Mouse (Mus musculus) embryonic facial prominence, embryonic 15.5 days (tissue): ENCODE measurements around the gene Tubb4b. TPM values are rescaled to one million over a fixed set of nuclear protein-coding genes. Genes with fewer than 3 reads are reported as not detected.
A peak's percentile ranks its signal among the peaks of the same experiment; 100 is the strongest.

Experiments
- ATAC-seq: fragments of 200-750 bp; cut with Nextera tagmentation; 2 replicates; pipeline ENCODE4 v1.8.0; 2017; ENCODE audit warnings: low read depth, moderate TSS enrichment; ENCODE audit not compliant: insufficient number of reproducible peaks, low FRiP score, low TSS enrichment
- H3K27ac ChIP-seq: fragments of 300-500 bp; sonication (generic); replicated peaks from 2 replicates; pipeline ENCODE4 v1.5.1; 2015; ENCODE audit warnings: mild to moderate bottlenecking, inconsistent platforms
- H3K27me3 ChIP-seq: fragments of 300-500 bp; sonication (generic); 2 replicates; pipeline ENCODE4 v1.6.1; 2015; ENCODE audit warnings: inconsistent platforms
- H3K36me3 ChIP-seq: fragments of 300-500 bp; sonication (generic); 2 replicates; pipeline ENCODE4 v1.6.1; 2015; ENCODE audit warnings: mild to moderate bottlenecking, inconsistent platforms
- H3K4me1 ChIP-seq: fragments of 300-500 bp; sonication (generic); 2 replicates; pipeline ENCODE4 v1.6.1; 2015; ENCODE audit warnings: inconsistent platforms
- H3K4me2 ChIP-seq: fragments of 300-500 bp; sonication (generic); replicated peaks from 2 replicates; pipeline ENCODE4 v1.6.1; 2015; ENCODE audit warnings: mild to moderate bottlenecking, inconsistent platforms
- H3K4me3 ChIP-seq: fragments of 300-500 bp; sonication (generic); replicated peaks from 2 replicates; pipeline ENCODE4 v1.5.1; 2015; ENCODE audit warnings: mild to moderate bottlenecking, inconsistent platforms
- H3K9ac ChIP-seq: fragments of 300-500 bp; sonication (generic); 2 replicates; pipeline ENCODE4 v1.6.1; 2015; ENCODE audit warnings: inconsistent platforms
- H3K9me3 ChIP-seq: fragments of 300-500 bp; sonication (generic); replicated peaks from 2 replicates; pipeline ENCODE4 v1.6.1; 2016; ENCODE audit warnings: inconsistent platforms
- whole genome bisulfite sequencing: fragments of 180-500 bp; shearing (Covaris S2); methylation state at CpG from one replicate; pipeline ENCODE4 v1.1.7; 2015; 5-methylcytosine and 5-hydroxymethylcytosine counted together
- polyA plus RNA-seq: library from polyadenylated mRNA; unstranded; fragments of >200 nt; fragmentation: Nextera tagmentation; extraction: Ambion mirVana; gene quantifications from 2 replicates; pipeline ENCODE4 v1.2.1, GENCODE M21; 2015

The Tubb4b gene
- polyA plus RNA-seq, 1 experiment from 2014 or later: 660 TPM

DNA sequence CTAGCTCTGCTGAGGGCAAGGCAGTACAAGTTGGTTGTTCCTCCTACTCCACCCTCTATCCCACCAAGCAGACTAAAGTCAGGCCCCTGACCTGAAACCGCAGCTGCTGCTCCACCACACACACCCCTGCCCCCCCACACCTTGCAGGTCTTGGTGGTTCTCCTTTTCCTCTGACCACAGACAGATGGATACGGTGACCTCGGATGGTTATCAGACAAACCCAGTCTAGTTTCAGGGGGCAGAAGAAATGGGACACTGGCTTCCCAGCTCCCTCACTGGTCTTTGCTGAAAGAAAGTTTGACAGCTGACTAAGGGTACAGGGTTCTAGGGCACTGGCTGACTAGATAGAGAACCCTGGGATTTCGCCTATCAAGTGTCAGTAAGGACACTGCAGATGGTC lies 8.9 kb upstream of the Tubb4b start:
- Histone ChIP-seq H3K9ac (no peak overlapping the region), H3K36me3 (no peaks in the 10 kb centered on the region), H3K27ac (no peak overlapping the region), H3K4me2 (no peak overlapping the region), H3K4me3 (no peak overlapping the region), H3K9me3 (no peaks in the 10 kb centered on the region), H3K27me3 (peaks cover 11% of the 10 kb centered on the region; the same call in 1 of the 2 replicates), H3K4me1 (peaks cover 6% of the 10 kb centered on the region)
- no peak for ATAC-seq
- 72% methylated on average over 4 of the region's 4 CpGs for WGBS

- no peak overlapping the region for H3K4me3 ChIP-seq
- peaks cover 11% of the 10 kb centered on the region for H3K4me1 ChIP-seq
- no peak for ATAC-seq
- 43% methylated on average over 12 of the region's 12 CpGs for WGBS
- no peak overlapping the region for H3K27ac ChIP-seq
- no peaks in the 10 kb centered on the region for H3K9me3 ChIP-seq
- H3K36me3 ChIP-seq: no peaks in the 10 kb centered on the region
- peaks cover 11% of the 10 kb centered on the region; the same call in 1 of the 2 replicates for H3K27me3 ChIP-seq
- H3K9ac ChIP-seq: no peak overlapping the region
- H3K4me2 ChIP-seq: no peak overlapping the region
These were observed 6.5 kb upstream of the Tubb4b start for GRCm38 (mm10) chr2:25231038-25231437.

DNA sequence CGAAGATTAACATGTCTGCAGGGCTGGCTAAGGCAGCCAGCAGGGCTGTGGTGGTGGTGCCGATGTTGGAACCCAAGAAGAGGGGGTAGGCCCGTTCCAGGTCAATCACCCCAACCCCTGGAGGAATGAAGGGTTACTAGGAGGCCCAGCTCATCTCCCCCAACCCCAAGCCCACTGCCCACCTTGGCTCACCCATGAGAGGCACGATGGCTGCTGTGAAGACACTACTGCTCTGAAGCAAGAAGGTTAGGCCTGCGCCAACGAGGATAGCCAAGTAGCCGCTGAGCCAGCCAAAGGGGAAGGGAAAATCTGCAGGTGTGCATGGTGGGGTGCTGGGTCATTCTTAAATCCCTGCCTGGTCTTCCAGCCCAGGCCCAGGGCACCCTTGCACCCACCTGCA lies 6.1 kb upstream of the Tubb4b start:
- H3K4me2 ChIP-seq: no peak overlapping the region
- H3K4me3 ChIP-seq: no peak overlapping the region
- H3K36me3 ChIP-seq: no peaks in the 10 kb centered on the region
- H3K27me3 ChIP-seq: peaks cover 11% of the 10 kb centered on the region; the same call in 1 of the 2 replicates
- no peaks in the 10 kb centered on the region for H3K9me3 ChIP-seq
- H3K9ac ChIP-seq: no peak overlapping the region
- peaks cover 15% of the 10 kb centered on the region for H3K4me1 ChIP-seq
- H3K27ac ChIP-seq: no peak overlapping the region
- ATAC-seq: no peak
- 77% methylated on average over 7 of the region's 7 CpGs for WGBS

DNA sequence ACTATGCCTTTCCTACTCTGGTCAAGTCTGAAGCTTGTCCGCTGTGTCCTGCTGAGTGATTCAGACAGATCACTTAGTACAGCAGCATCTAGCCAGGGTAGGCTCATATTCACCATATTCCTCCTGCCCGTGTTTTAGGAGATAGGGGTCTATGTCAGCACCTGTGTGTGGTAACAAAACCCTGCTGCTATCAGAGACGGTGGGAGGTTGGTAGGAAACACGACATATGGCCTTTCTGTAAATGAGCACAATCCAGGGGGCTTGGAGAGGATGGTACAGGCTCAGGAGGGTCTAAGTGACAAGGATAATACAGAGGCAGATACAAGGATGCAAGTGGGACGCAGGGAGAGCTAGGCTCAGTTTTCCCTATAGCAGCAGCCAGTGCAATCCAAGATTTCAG lies 5.1 kb upstream of the Tubb4b start:
- H3K36me3 ChIP-seq: no peaks in the 10 kb centered on the region
- peaks cover 11% of the 10 kb centered on the region; the same call in 1 of the 2 replicates for H3K27me3 ChIP-seq
- 77% methylated on average over 5 of the region's 5 CpGs for WGBS
- H3K27ac ChIP-seq: no peak overlapping the region
- no peak for ATAC-seq
- H3K4me2 ChIP-seq: no peak overlapping the region
- H3K4me1 ChIP-seq: peaks cover 19% of the 10 kb centered on the region
- no peak overlapping the region for H3K9ac ChIP-seq
- H3K9me3 ChIP-seq: no peaks in the 10 kb centered on the region
- H3K4me3 ChIP-seq: no peak overlapping the region

DNA sequence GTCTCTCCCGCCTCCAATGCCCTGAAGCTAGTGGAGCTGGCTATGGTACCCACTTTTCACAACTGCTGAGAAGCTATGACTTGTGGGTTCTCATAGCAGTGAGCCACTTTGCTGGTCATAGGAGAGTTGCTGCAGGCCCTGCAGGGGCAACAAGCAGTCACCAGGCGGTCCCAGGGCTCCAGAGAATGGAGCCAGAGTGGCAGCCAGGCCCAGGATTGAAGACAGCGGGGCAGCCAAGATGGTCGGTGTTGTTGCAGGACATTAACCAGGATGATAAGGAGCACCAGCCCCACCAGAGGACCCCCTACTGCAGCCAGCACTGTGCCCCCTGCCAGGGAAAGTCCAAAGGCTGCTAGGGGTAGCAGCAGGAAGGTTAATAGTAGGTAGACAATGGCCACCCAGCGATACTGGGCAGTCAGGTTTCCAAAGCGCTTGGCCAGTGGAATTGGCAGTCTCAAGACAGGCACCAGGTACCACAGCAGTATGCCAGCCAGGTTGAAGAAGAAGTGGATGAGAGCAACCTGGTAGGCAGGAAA lies 4.6 kb upstream of the Tubb4b start:
- Histone ChIP-seq H3K9ac (no peak overlapping the region), H3K36me3 (no peaks in the 10 kb centered on the region), H3K9me3 (no peaks in the 10 kb centered on the region), H3K4me3 (no peak overlapping the region; the same call in 1 of the 2 replicates), H3K27ac (no peak overlapping the region; the same call in 1 of the 2 replicates), H3K4me2 (peak overlapping the region; percentile 46), H3K27me3 (peaks cover 11% of the 10 kb centered on the region; the same call in 1 of the 2 replicates), H3K4me1 (peaks cover 19% of the 10 kb centered on the region)
- WGBS: 70% methylated on average over 6 of the region's 6 CpGs
- ATAC-seq: no peak

- Histone ChIP-seq H3K4me2 (peak overlapping the region; percentile 46), H3K4me1 (peaks cover 22% of the 10 kb centered on the region), H3K9me3 (no peaks in the 10 kb centered on the region), H3K36me3 (no peaks in the 10 kb centered on the region), H3K27ac (peak overlapping the region; percentile 78), H3K4me3 (peak overlapping the region; percentile 29), H3K27me3 (peaks cover 8% of the 10 kb centered on the region; the same call in 1 of the 2 replicates), H3K9ac (0 out of 2 replicates have a peak overlapping the region, but pooled peaks have one; percentile 21)
- WGBS: 2% methylated on average over 7 of the region's 7 CpGs
- no peak for ATAC-seq
These were observed 4.0 kb upstream of the Tubb4b start for GRCm38 (mm10) chr2:25228431-25228889.

DNA sequence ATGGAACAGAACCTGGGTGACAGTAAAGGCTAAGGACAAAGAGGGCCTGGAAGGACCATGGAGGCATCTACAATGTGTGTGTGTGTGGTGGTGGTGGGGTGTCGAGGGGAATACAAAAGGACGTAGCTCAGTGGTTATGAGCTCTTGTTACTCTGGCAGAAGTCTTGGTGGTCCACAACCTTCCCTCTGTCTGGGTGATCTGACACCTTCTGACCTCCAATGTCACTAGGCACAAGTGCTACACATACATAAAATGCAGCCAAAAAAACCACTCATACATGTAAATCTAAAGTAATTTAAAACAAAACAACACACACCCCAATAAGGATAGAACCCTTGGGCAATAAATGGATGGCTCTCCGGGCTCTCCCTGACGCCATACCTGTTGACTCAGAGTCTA lies 2.9 kb upstream of the Tubb4b start:
- Histone ChIP-seq H3K4me2 (no peak overlapping the region), H3K27ac (no peak overlapping the region), H3K27me3 (peaks cover 8% of the 10 kb centered on the region; the same call in 1 of the 2 replicates), H3K9me3 (no peaks in the 10 kb centered on the region), H3K4me1 (peaks cover 27% of the 10 kb centered on the region), H3K36me3 (no peaks in the 10 kb centered on the region), H3K9ac (no peak overlapping the region), H3K4me3 (no peak overlapping the region)
- over 99% methylated on average over 4 of the region's 4 CpGs for WGBS
- no peak for ATAC-seq

DNA sequence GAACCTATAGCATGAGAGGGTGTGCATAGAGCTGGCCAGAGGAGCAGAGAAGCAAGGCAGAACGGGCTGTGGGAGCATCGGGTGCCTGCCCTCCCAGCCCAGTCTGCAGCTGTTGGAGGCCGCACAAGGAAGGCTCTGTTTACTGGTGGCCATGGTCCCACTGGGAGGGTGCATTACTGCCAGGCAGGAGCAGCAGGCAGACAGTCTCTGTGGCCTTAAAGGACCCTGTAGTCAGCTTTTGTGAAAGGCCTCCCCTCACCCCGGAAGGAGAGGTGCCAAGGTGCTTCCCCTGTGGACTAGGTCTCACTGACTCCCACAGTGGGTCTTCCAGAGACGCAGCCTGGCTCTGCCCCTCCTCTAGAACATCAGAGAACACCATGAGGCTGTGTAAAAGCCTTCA lies 2.4 kb upstream of the Tubb4b start:
- Histone ChIP-seq H3K27ac (no peak overlapping the region), H3K4me1 (peaks cover 27% of the 10 kb centered on the region), H3K4me3 (no peak overlapping the region), H3K36me3 (0 out of 2 replicates have a peak, but pooled peaks cover 1% of the 10 kb centered on the region), H3K9me3 (no peaks in the 10 kb centered on the region), H3K9ac (no peak overlapping the region), H3K4me2 (no peak overlapping the region), H3K27me3 (peaks cover 8% of the 10 kb centered on the region; the same call in 1 of the 2 replicates)
- no peak for ATAC-seq
- WGBS: 78% methylated on average over 5 of the region's 5 CpGs

- peak overlapping the region; percentile 96; the same call in 1 of the 2 replicates for H3K4me3 ChIP-seq
- 0 out of 2 replicates have a peak, but pooled peaks cover 5% of the 10 kb centered on the region for H3K27me3 ChIP-seq
- peaks cover 27% of the 10 kb centered on the region for H3K4me1 ChIP-seq
- H3K9me3 ChIP-seq: no peaks in the 10 kb centered on the region
- no peak overlapping the region for H3K9ac ChIP-seq
- peak overlapping the region; percentile 47 for H3K4me2 ChIP-seq
- H3K27ac ChIP-seq: peak overlapping the region; percentile 97
- ATAC-seq: no peak
- WGBS: 73% methylated on average over 8 of the region's 8 CpGs
- H3K36me3 ChIP-seq: 0 out of 2 replicates have a peak, but pooled peaks cover 8% of the 10 kb centered on the region
These were observed 1.4 kb upstream of the Tubb4b start for GRCm38 (mm10) chr2:25225811-25226379.

- H3K36me3 ChIP-seq: 0 out of 2 replicates have a peak, but pooled peaks cover 8% of the 10 kb centered on the region
- H3K9ac ChIP-seq: 0 out of 2 replicates have a peak overlapping the region, but pooled peaks have one; percentile 16
- H3K27ac ChIP-seq: peak overlapping the region; percentile 97
- peak; percentile 96 for ATAC-seq
- H3K4me1 ChIP-seq: peaks cover 27% of the 10 kb centered on the region
- H3K9me3 ChIP-seq: no peaks in the 10 kb centered on the region
- peak overlapping the region; percentile 47 for H3K4me2 ChIP-seq
- H3K27me3 ChIP-seq: no peaks in the 10 kb centered on the region
- 2% methylated on average over 41 of the region's 41 CpGs for WGBS
- H3K4me3 ChIP-seq: peak overlapping the region; percentile 96
These were observed 557 bp upstream of the Tubb4b start for GRCm38 (mm10) chr2:25224766-25225752.
